ENCODE assay signal across 9 mouse cellular contexts in genomic region chr1:64792521-64793233, GRCm38 (mm10). TPM values are rescaled to one million over a fixed set of nuclear protein-coding genes. Genes with fewer than 3 reads are reported as not detected.
DNase-seq lines count a peak whose midpoint lies in the region; ATAC-seq and TF ChIP-seq lines count a peak whose summit lies in the region.
"Had no signal": no experiment of that assay in that cellular context is flagged by ENCODE, and none has a peak within 500 bp of the region (broad histone marks: within the 10 kb centered on the region; RNA-seq: fewer than 3 reads in every experiment).

No protein-coding gene starts in this region.

- no peaks in the 10 kb centered on the region for H3K79me2 ChIP-seq in liver, adult 2 months (ENCODE audit: control insufficient read depth, insufficient read depth, low read length)

- H3K36me3 ChIP-seq in liver, adult 2 months (ENCODE audit: control insufficient read depth, insufficient read depth, low read length), result no peaks in the 10 kb centered on the region
- 0 out of 2 replicates have a peak, but pooled peaks cover 3% of the 10 kb centered on the region for H3K36me3 ChIP-seq in liver, embryonic 12.5 days
- no peaks in the 10 kb centered on the region for H3K36me3 ChIP-seq in kidney, embryonic 15.5 days
- H3K36me3 ChIP-seq in stomach, embryonic 15.5 days, result no peaks in the 10 kb centered on the region

- H3K4me3 ChIP-seq in liver, adult 2 months (ENCODE audit: insufficient read depth, low read depth, low read length), result no peak overlapping the region
- H3K4me3 ChIP-seq in liver, embryonic 12.5 days, result no peak overlapping the region
- H3K4me3 ChIP-seq in kidney, embryonic 15.5 days (replicated peaks), result no peak overlapping the region
- no peak overlapping the region for H3K4me3 ChIP-seq in stomach, embryonic 15.5 days (replicated peaks)

- peak; percentile 85 for DNase-seq in liver, adult 2 months (ENCODE audit: extremely low read depth, low read depth, low spot score)
- DNase-seq in gastrocnemius, postnatal 10 days, result peak; percentile 22
- DNase-seq in layer of hippocampus, adult 11-12 months (ENCODE audit: low spot score), result no peak
- DNase-seq: thymus, postnatal 25 days had no signal

- H3K9me3 ChIP-seq in liver, embryonic 12.5 days (replicated peaks), result no peaks in the 10 kb centered on the region
- no peaks in the 10 kb centered on the region for H3K9me3 ChIP-seq in kidney, embryonic 15.5 days (replicated peaks)
- no peaks in the 10 kb centered on the region for H3K9me3 ChIP-seq in stomach, embryonic 15.5 days

- H3K27me3 ChIP-seq in liver, adult 2 months (ENCODE audit: control insufficient read depth, insufficient read depth, low read length), result no peaks in the 10 kb centered on the region
- H3K27me3 ChIP-seq in liver, embryonic 12.5 days (replicated peaks), result no peaks in the 10 kb centered on the region
- H3K27me3 ChIP-seq in kidney, embryonic 15.5 days, result no peaks in the 10 kb centered on the region
- H3K27me3 ChIP-seq in stomach, embryonic 15.5 days (replicated peaks), result no peaks in the 10 kb centered on the region
- H3K27me3 ChIP-seq: Patski had no signal

- H3K4me2 ChIP-seq in liver, embryonic 12.5 days, result no peak overlapping the region
- no peak overlapping the region for H3K4me2 ChIP-seq in kidney, embryonic 15.5 days
- no peak overlapping the region for H3K4me2 ChIP-seq in stomach, embryonic 15.5 days

- H3K4me1 ChIP-seq in liver, adult 2 months (ENCODE audit: control insufficient read depth, insufficient read depth, low read length), result peaks cover 30% of the 10 kb centered on the region
- peaks cover 29% of the 10 kb centered on the region for H3K4me1 ChIP-seq in liver, embryonic 12.5 days
- H3K4me1 ChIP-seq in kidney, embryonic 15.5 days, result peaks cover 54% of the 10 kb centered on the region
- peaks cover 17% of the 10 kb centered on the region; the same call in 1 of the 2 replicates for H3K4me1 ChIP-seq in stomach, embryonic 15.5 days

- 23% methylated on average over 11 of the region's 11 CpGs for WGBS in liver, adult 2 months
- 75% methylated on average over 11 of the region's 11 CpGs for WGBS in liver, embryonic 12.5 days (ENCODE audit: insufficient replicate concordance)
- 67% methylated on average over 11 of the region's 11 CpGs for WGBS in kidney, embryonic 15.5 days
- WGBS in stomach, embryonic 15.5 days, result 53% methylated on average over 11 of the region's 11 CpGs

- no peak for TF ChIP-seq POLR2A in liver, adult 2 months (IDR thresholded peaks at IDR 0.05; ENCODE audit: extremely low read depth, insufficient read depth, low read length)

- no peak overlapping the region for H3K9ac ChIP-seq in liver, adult 2 months (ENCODE audit: low read depth, low read length)
- H3K9ac ChIP-seq in liver, embryonic 12.5 days, result no peak overlapping the region
- H3K9ac ChIP-seq in kidney, embryonic 15.5 days, result no peak overlapping the region
- no peak overlapping the region for H3K9ac ChIP-seq in stomach, embryonic 15.5 days

- TF ChIP-seq CTCF in liver, adult 2 months (IDR thresholded peaks at IDR 0.05; ENCODE audit: low read depth, low read length), result no peak

- ATAC-seq in liver, embryonic 12.5 days, result no peak
- no peak for ATAC-seq in kidney, embryonic 15.5 days (replicated peaks; ENCODE audit: low FRiP score)
- ATAC-seq in stomach, embryonic 15.5 days (ENCODE audit: insufficient read depth, low FRiP score, low read depth), result no peak
- no peak for ATAC-seq in granulocyte monocyte progenitor cell, adult 5-6 weeks (replicated peaks; ENCODE audit: poor library complexity, severe bottlenecking)
- ATAC-seq: Patski had no signal

- peak overlapping the region; percentile 42 for H3K27ac ChIP-seq in liver, adult 2 months (replicated peaks; ENCODE audit: insufficient read depth, low read depth, low read length)
- no peak overlapping the region for H3K27ac ChIP-seq in liver, embryonic 12.5 days
- peak overlapping the region; percentile 70 for H3K27ac ChIP-seq in kidney, embryonic 15.5 days
- peak overlapping the region; percentile 75 for H3K27ac ChIP-seq in stomach, embryonic 15.5 days

RNA-seq across cellular contexts. Expression of gene Fzd5, which starts 55.1 kb away (rescaled TPM):
- 3.1 and 4.0 TPM in 2 replicates for total RNA-seq in liver, adult 2 months (2014; rRNA removed)
- polyA plus RNA-seq in liver, adult 2 months (2012; rRNA removed), result 4.7 and 4.9 TPM in 2 replicates
- polyA plus RNA-seq in liver, embryonic 12.5 days (2016; fragmentation: Nextera tagmentation; extraction: Ambion mirVana), result 3.6 and 4.1 TPM in 2 replicates
- total RNA-seq in gastrocnemius, postnatal 10 days (2021), result 1 to 10 TPM; 2.3 to 3.6 TPM
- 2.2 and 2.4 TPM in 2 replicates for polyA plus RNA-seq in kidney, embryonic 15.5 days (2015; fragmentation: Nextera tagmentation; extraction: Ambion mirVana)
- 7.3 and 9.2 TPM in 2 replicates for polyA plus RNA-seq in stomach, embryonic 15.5 days (2015; fragmentation: Nextera tagmentation; extraction: Ambion mirVana)
- total RNA-seq in granulocyte monocyte progenitor cell, adult 5-6 weeks (2014; fragmentation: Nextera tagmentation), result 1.2 and 1.6 TPM in 2 replicates
- total RNA-seq in granulocyte monocyte progenitor cell, adult 5-6 weeks (2017), result 1.1 and 1.2 TPM in 2 replicates
